Comparison of ENCODE assay signal across 14 mouse cellular contexts in the genomic region with DNA sequence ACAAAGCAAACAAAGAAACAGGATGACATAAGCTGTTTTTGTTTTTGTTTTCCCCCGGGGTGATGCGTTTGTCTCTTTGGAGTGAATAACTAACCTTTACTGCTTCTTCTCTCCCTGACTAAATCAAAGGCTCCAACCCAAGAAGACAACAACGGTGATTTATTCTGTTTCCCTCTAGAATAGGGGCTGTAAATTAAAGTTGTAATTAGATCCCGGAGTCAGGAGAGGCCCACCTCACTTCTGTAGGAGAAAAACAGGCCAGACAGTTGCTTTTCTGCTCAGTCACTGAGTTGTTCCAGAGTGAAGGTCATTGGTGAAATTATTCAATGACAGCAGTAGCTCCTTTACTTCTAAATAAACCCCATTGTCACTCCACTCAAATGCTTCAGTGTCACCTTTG. TPM values are rescaled to one million over a fixed set of nuclear protein-coding genes. Genes with fewer than 3 reads are reported as not detected.
"Had no signal": no experiment of that assay in that cellular context is flagged by ENCODE, and none has a peak within 500 bp of the region (broad histone marks: within the 10 kb centered on the region; RNA-seq: fewer than 3 reads in every experiment).

No protein-coding gene starts in this region.

- H3K9ac ChIP-seq: limb, embryonic 13.5 days; liver, embryonic 14.5 days had no signal

- DNase-seq: kidney, postnatal 10 days; lung, adult 18-20 months; lung, postnatal 36 days; right cerebral cortex, adult 18-20 months; right cerebral cortex, postnatal 25 days; thymus, postnatal 4 days had no signal

- H3K27ac ChIP-seq: limb, embryonic 13.5 days; liver, embryonic 14.5 days; midbrain, embryonic 10.5 days had no signal

- ATAC-seq: inflammation-experienced regulatory T-cells, adult 6 months; intestine, postnatal 0 days; midbrain, embryonic 16.5 days had no signal

- H3K36me3 ChIP-seq: limb, embryonic 13.5 days; midbrain, embryonic 10.5 days had no signal

- H3K27me3 ChIP-seq: limb, embryonic 13.5 days had no signal

- H3K9me3 ChIP-seq: midbrain, embryonic 10.5 days had no signal

- H3K4me3 ChIP-seq: limb, embryonic 13.5 days; midbrain, embryonic 10.5 days had no signal

- H3K4me1 ChIP-seq: limb, embryonic 13.5 days had no signal

- H3K4me2 ChIP-seq: limb, embryonic 13.5 days had no signal

RNA-seq across cellular contexts. Expression of a gene that starts 58.7 kb away (rescaled TPM):
- polyA plus RNA-seq: liver, adult 2 months; liver, embryonic 14.5 days; small intestine, adult 2 months had no signal
